Mouse (Mus musculus): ENCODE measurements at regions not wholly inside any gene's neighbourhood (a gene's known extent, or its start where the extent isn't known, plus 50 kb on each side); places are given as distances from the start of the nearest gene placed in this dataset.

- no peak for DNase-seq (ENCODE audit: low spot score)
Measured at GRCm38 (mm10) chr12:68996740-68997139, 162.2 kb downstream of the Rps29 start.

GRCm38 (mm10) chr12:68980640-68981039, 178.3 kb downstream of the Rps29 start:
- WGBS, result 91% methylated on average over 4 of the region's 4 CpGs
- Histone ChIP-seq H3K27ac (no peak overlapping the region), H3K4me3 (no peak overlapping the region), H3K4me1 (replicated peaks) (no peaks in the 10 kb centered on the region), H3K9me3 (no peaks in the 10 kb centered on the region), H3K36me3 (no peaks in the 10 kb centered on the region), H3K27me3 (ENCODE audit: insufficient read depth, poor library complexity, severe bottlenecking) (no peaks in the 10 kb centered on the region)
- DNase-seq (ENCODE audit: low spot score), result no peak

More at GRCm38 (mm10) chr12:68996740-68997139, 162.2 kb downstream of the Rps29 start:
- Histone ChIP-seq H3K27ac (no peak overlapping the region), H3K36me3 (no peaks in the 10 kb centered on the region), H3K4me3 (no peak overlapping the region), H3K27me3 (ENCODE audit: insufficient read depth, poor library complexity, severe bottlenecking) (no peaks in the 10 kb centered on the region), H3K4me1 (replicated peaks) (no peaks in the 10 kb centered on the region), H3K9me3 (no peaks in the 10 kb centered on the region)
- WGBS, result 64% methylated on average over 12 of the region's 12 CpGs

GRCm38 (mm10) chr12:68980173-68980572, 178.8 kb downstream of the Rps29 start:
- Histone ChIP-seq H3K27me3 (ENCODE audit: insufficient read depth, poor library complexity, severe bottlenecking) (no peaks in the 10 kb centered on the region), H3K9me3 (no peaks in the 10 kb centered on the region), H3K4me3 (no peak overlapping the region), H3K27ac (no peak overlapping the region), H3K4me1 (replicated peaks) (no peaks in the 10 kb centered on the region), H3K36me3 (no peaks in the 10 kb centered on the region)
- WGBS, result 82% methylated on average over 4 of the region's 4 CpGs
- no peak for DNase-seq (ENCODE audit: low spot score)

GRCm38 (mm10) chr12:68979232-68979631, 179.8 kb downstream of the Rps29 start:
- Histone ChIP-seq H3K36me3 (no peaks in the 10 kb centered on the region), H3K4me3 (no peak overlapping the region), H3K27me3 (ENCODE audit: insufficient read depth, poor library complexity, severe bottlenecking) (no peaks in the 10 kb centered on the region), H3K4me1 (replicated peaks) (no peaks in the 10 kb centered on the region), H3K9me3 (no peaks in the 10 kb centered on the region), H3K27ac (no peak overlapping the region)
- 90% methylated on average over 3 of the region's 3 CpGs for WGBS
- DNase-seq (ENCODE audit: low spot score), result no peak

GRCm38 (mm10) chr12:68977276-68977675, 181.7 kb downstream of the Rps29 start:
- DNase-seq (ENCODE audit: low spot score), result no peak
- Histone ChIP-seq H3K9me3 (no peaks in the 10 kb centered on the region), H3K27me3 (ENCODE audit: insufficient read depth, poor library complexity, severe bottlenecking) (no peaks in the 10 kb centered on the region), H3K27ac (no peak overlapping the region), H3K36me3 (no peaks in the 10 kb centered on the region), H3K4me1 (replicated peaks) (no peaks in the 10 kb centered on the region), H3K4me3 (no peak overlapping the region)
- 83% methylated on average over 4 of the region's 4 CpGs for WGBS

- Histone ChIP-seq H3K36me3 (no peaks in the 10 kb centered on the region), H3K27me3 (ENCODE audit: insufficient read depth, poor library complexity, severe bottlenecking) (no peaks in the 10 kb centered on the region), H3K4me3 (no peak overlapping the region), H3K27ac (no peak overlapping the region), H3K4me1 (replicated peaks) (no peaks in the 10 kb centered on the region), H3K9me3 (no peaks in the 10 kb centered on the region)
- DNase-seq (ENCODE audit: low spot score), result no peak
- 89% methylated on average over 2 of the region's 2 CpGs for WGBS
Measured at GRCm38 (mm10) chr12:68947240-68947639, 211.7 kb downstream of the Rps29 start.

- no peaks in the 10 kb centered on the region for H3K4me1 ChIP-seq (replicated peaks)
- no peaks in the 10 kb centered on the region for H3K27me3 ChIP-seq (ENCODE audit: insufficient read depth, poor library complexity, severe bottlenecking)
- H3K9me3 ChIP-seq, result no peaks in the 10 kb centered on the region
- 52% methylated on average over 6 of the region's 6 CpGs for WGBS
- DNase-seq (ENCODE audit: low spot score), result no peak
- H3K4me3 ChIP-seq, result no peak overlapping the region
- H3K27ac ChIP-seq, result no peak overlapping the region
- H3K36me3 ChIP-seq, result no peaks in the 10 kb centered on the region
Measured at GRCm38 (mm10) chr12:68910590-68910989, 248.4 kb downstream of the Rps29 start.

- Histone ChIP-seq H3K36me3 (no peaks in the 10 kb centered on the region), H3K4me3 (no peak overlapping the region), H3K27me3 (ENCODE audit: insufficient read depth, poor library complexity, severe bottlenecking) (no peaks in the 10 kb centered on the region), H3K4me1 (replicated peaks) (no peaks in the 10 kb centered on the region), H3K9me3 (no peaks in the 10 kb centered on the region), H3K27ac (no peak overlapping the region)
- no peak for DNase-seq (ENCODE audit: low spot score)
- WGBS, result 92% methylated on average over 1 of the region's 1 CpGs
Measured at GRCm38 (mm10) chr12:68904770-68905169, 254.2 kb downstream of the Rps29 start.

- no peaks in the 10 kb centered on the region for H3K9me3 ChIP-seq
- H3K4me3 ChIP-seq, result no peak overlapping the region
- H3K27me3 ChIP-seq (ENCODE audit: insufficient read depth, poor library complexity, severe bottlenecking), result no peaks in the 10 kb centered on the region
- 90% methylated on average over 3 of the region's 3 CpGs for WGBS
- H3K4me1 ChIP-seq (replicated peaks), result no peaks in the 10 kb centered on the region
- no peak overlapping the region for H3K27ac ChIP-seq
- no peaks in the 10 kb centered on the region for H3K36me3 ChIP-seq
- DNase-seq (ENCODE audit: low spot score), result no peak
Measured at GRCm38 (mm10) chr12:68889141-68889540, 269.8 kb downstream of the Rps29 start.

- 90% methylated on average over 6 of the region's 6 CpGs for WGBS
- Histone ChIP-seq H3K36me3 (no peaks in the 10 kb centered on the region), H3K27me3 (ENCODE audit: insufficient read depth, poor library complexity, severe bottlenecking) (no peaks in the 10 kb centered on the region), H3K4me1 (replicated peaks) (no peaks in the 10 kb centered on the region), H3K27ac (no peak overlapping the region), H3K4me3 (no peak overlapping the region), H3K9me3 (no peaks in the 10 kb centered on the region)
- no peak for DNase-seq (ENCODE audit: low spot score)
Measured at GRCm38 (mm10) chr12:68882503-68882902, 276.5 kb downstream of the Rps29 start.

GRCm38 (mm10) chr12:68879425-68879824, 279.6 kb downstream of the Rps29 start:
- H3K4me3 ChIP-seq, result no peak overlapping the region
- no peaks in the 10 kb centered on the region for H3K27me3 ChIP-seq (ENCODE audit: insufficient read depth, poor library complexity, severe bottlenecking)
- H3K4me1 ChIP-seq (replicated peaks), result no peaks in the 10 kb centered on the region
- no peak overlapping the region for H3K27ac ChIP-seq
- no peaks in the 10 kb centered on the region for H3K36me3 ChIP-seq
- DNase-seq (ENCODE audit: low spot score), result no peak
- no peaks in the 10 kb centered on the region for H3K9me3 ChIP-seq

GRCm38 (mm10) chr12:68871259-68871658, 287.7 kb downstream of the Rps29 start:
- 94% methylated on average over 4 of the region's 4 CpGs for WGBS

GRCm38 (mm10) chr12:68862991-68863356, 296.0 kb downstream of the Rps29 start:
- no peaks in the 10 kb centered on the region for H3K27me3 ChIP-seq (ENCODE audit: insufficient read depth, poor library complexity, severe bottlenecking)
- no peak overlapping the region for H3K27ac ChIP-seq
- DNase-seq (ENCODE audit: low spot score), result no peak
- H3K36me3 ChIP-seq, result no peaks in the 10 kb centered on the region
- H3K4me3 ChIP-seq, result no peak overlapping the region
- H3K4me1 ChIP-seq (replicated peaks), result no peaks in the 10 kb centered on the region
- H3K9me3 ChIP-seq, result no peaks in the 10 kb centered on the region
- WGBS, result 84% methylated on average over 3 of the region's 3 CpGs

More at GRCm38 (mm10) chr12:68871259-68871658, 287.7 kb downstream of the Rps29 start:
- Histone ChIP-seq H3K4me3 (no peak overlapping the region), H3K27ac (no peak overlapping the region), H3K4me1 (replicated peaks) (no peaks in the 10 kb centered on the region), H3K9me3 (no peaks in the 10 kb centered on the region), H3K27me3 (ENCODE audit: insufficient read depth, poor library complexity, severe bottlenecking) (no peaks in the 10 kb centered on the region), H3K36me3 (no peaks in the 10 kb centered on the region)
- no peak for DNase-seq (ENCODE audit: low spot score)

GRCm38 (mm10) chr12:68862313-68862990, 296.5 kb downstream of the Rps29 start:
- Histone ChIP-seq H3K9me3 (no peaks in the 10 kb centered on the region), H3K4me1 (replicated peaks) (no peaks in the 10 kb centered on the region), H3K4me3 (no peak overlapping the region), H3K36me3 (no peaks in the 10 kb centered on the region), H3K27me3 (ENCODE audit: insufficient read depth, poor library complexity, severe bottlenecking) (no peaks in the 10 kb centered on the region), H3K27ac (no peak overlapping the region)
- DNase-seq (ENCODE audit: low spot score), result no peak
- 56% methylated on average over 5 of the region's 5 CpGs for WGBS

Data from hindbrain, embryonic 10.5 days (tissue).